Mouse (Mus musculus) embryonic facial prominence, embryonic 14.5 days (tissue): ENCODE measurements around the gene Sv2b. TPM values are rescaled to one million over a fixed set of nuclear protein-coding genes. Genes with fewer than 3 reads are reported as not detected.
"Not testable (repeated sequence)": the region's sequence is repeated elsewhere in the genome, so short reads cannot be mapped to it uniquely, and the experiment has no call there.

Source experiments
- ATAC-seq: fragments of 200-750 bp; cut with Nextera tagmentation; 2 replicates; pipeline ENCODE4 v1.8.0; 2017; ENCODE audit warnings: low read depth, moderate number of reproducible peaks, moderate TSS enrichment
- DNase-seq: peaks from one replicate; pipeline ENCODE4 v3.0.0-alpha.2; 2015; ENCODE audit warnings: low spot score
- H3K27ac ChIP-seq: fragments of 300-500 bp; sonication (generic); replicated peaks from 2 replicates; pipeline ENCODE4 v1.5.1; 2014; ENCODE audit warnings: low read depth, mild to moderate bottlenecking, low read length, moderate library complexity
- H3K27me3 ChIP-seq: fragments of 300-500 bp; sonication (generic); replicated peaks from 2 replicates; pipeline ENCODE4 v1.6.1; 2014; ENCODE audit warnings: low read length; ENCODE audit not compliant: control insufficient read depth, insufficient read depth
- H3K36me3 ChIP-seq: fragments of 300-500 bp; sonication (generic); 2 replicates; pipeline ENCODE4 v1.6.1; 2014; ENCODE audit warnings: low read length, mixed read lengths; ENCODE audit not compliant: control insufficient read depth, insufficient read depth
- H3K4me1 ChIP-seq: fragments of 300-500 bp; sonication (generic); 2 replicates; pipeline ENCODE4 v1.6.1; 2014; ENCODE audit warnings: antibody characterized with exemption, low read length; ENCODE audit not compliant: control insufficient read depth, insufficient read depth
- H3K4me2 ChIP-seq: fragments of 300-500 bp; sonication (generic); 2 replicates; pipeline ENCODE4 v1.6.1; 2014; ENCODE audit warnings: low read depth, mild to moderate bottlenecking, low read length, moderate library complexity, mixed read lengths
- H3K4me3 ChIP-seq: fragments of 300-500 bp; sonication (generic); 2 replicates; pipeline ENCODE4 v1.5.1; 2014; ENCODE audit warnings: low read depth, mild to moderate bottlenecking, low read length
- H3K9ac ChIP-seq: fragments of 300-500 bp; sonication (generic); 2 replicates; pipeline ENCODE4 v1.6.1; 2014; ENCODE audit warnings: low read depth, mild to moderate bottlenecking, low read length, moderate library complexity, mixed read lengths
- H3K9me3 ChIP-seq: fragments of 300-500 bp; sonication (generic); 2 replicates; pipeline ENCODE4 v1.6.1; 2016; ENCODE audit warnings: low read length; ENCODE audit not compliant: control insufficient read depth
- WGBS: fragments of 180-500 bp; shearing (Covaris S2); extraction: QIAGEN DNeasy Blood & Tissue Kit; methylation state at CpG from one replicate; pipeline ENCODE4 v1.1.7; 2014; 5-methylcytosine and 5-hydroxymethylcytosine counted together
- polyA plus RNA-seq: library from polyadenylated mRNA; unstranded; fragments of >200 nt; fragmentation: Nextera tagmentation; extraction: Ambion mirVana; gene quantifications from 2 replicates; pipeline ENCODE4 v1.2.1, GENCODE M21; 2014

Gene Sv2b
- polyA plus RNA-seq, 1 experiment from 2014 or later: 2.9 TPM

DNA sequence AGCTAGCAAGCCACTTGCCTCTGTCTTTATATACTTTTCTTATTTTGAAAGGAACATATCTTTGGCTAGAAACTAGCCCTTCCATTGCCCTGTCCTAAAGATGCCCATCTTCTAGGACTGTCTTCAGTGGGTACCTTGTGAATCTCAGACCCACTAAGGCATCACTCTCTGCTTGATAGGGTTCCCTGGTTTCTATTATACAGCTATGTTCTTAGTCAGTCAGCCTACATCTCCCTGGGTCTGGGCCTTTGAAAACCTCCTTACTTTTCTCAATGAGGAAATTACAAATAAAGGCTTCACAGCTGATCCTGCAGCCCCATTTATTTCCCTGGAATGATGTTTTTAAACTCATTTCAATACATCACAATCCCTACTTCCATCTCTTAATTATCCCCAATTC lies 88.8 kb downstream of the Sv2b start:
- ATAC-seq (no peak), DNase-seq (no peak)
- no peak overlapping the region for H3K27ac ChIP-seq
- no peak overlapping the region for H3K9ac ChIP-seq
- H3K36me3 ChIP-seq: no peaks in the 10 kb centered on the region
- no peaks in the 10 kb centered on the region for H3K4me1 ChIP-seq
- peaks cover 9% of the 10 kb centered on the region for H3K9me3 ChIP-seq
- H3K27me3 ChIP-seq: no peaks in the 10 kb centered on the region
- no peak overlapping the region for H3K4me3 ChIP-seq
- no peak overlapping the region for H3K4me2 ChIP-seq

GRCm38 (mm10) chr7:75216180-75216579 lies 92.9 kb downstream of the Sv2b start:
- Histone ChIP-seq H3K4me3 (no peak overlapping the region), H3K9me3 (peaks cover 9% of the 10 kb centered on the region), H3K4me2 (no peak overlapping the region), H3K27ac (no peak overlapping the region), H3K36me3 (no peaks in the 10 kb centered on the region), H3K27me3 (no peaks in the 10 kb centered on the region), H3K9ac (no peak overlapping the region), H3K4me1 (no peaks in the 10 kb centered on the region)
- ATAC-seq (no peak), DNase-seq (no peak)
- 91% methylated on average over 7 of the region's 7 CpGs for WGBS

- Histone ChIP-seq H3K27ac (no peak overlapping the region), H3K4me3 (no peak overlapping the region)
- ATAC-seq: no peak
Measured at GRCm38 (mm10) chr7:75209221-75209641, 99.8 kb downstream of the Sv2b start.

DNA sequence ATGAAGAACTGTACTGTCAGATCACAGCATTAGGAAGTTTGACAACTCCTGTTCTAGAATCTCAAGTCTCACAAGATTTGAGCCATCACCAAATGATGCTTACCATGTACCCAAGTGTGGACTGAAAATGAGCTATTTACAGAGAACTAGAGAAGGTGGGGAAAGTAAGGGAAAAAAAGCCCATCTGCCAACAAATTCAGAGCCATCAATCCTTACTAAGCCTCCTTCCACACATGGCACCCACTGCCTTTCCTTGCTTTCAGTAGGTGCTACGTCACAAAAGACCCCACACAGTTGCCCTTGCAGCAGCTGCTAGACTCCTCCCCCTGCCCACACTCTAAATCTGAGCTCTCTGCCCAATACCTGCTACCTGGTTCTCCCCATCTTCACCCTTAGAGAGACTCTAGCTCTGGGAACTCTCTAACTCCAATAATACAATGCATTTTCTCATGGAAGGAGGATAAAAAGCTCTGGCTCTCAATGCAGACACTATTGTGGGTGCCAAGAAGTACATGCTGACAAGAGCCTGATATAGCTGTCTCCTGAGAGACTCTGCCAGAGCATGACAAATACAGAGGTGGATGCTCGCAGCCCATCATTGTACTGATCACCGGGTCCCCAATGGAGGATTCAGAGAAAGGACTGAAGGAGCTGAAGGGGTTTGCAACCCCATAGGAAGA lies 101.0 kb downstream of the Sv2b start:
- no peaks in the 10 kb centered on the region for H3K36me3 ChIP-seq
- H3K9ac ChIP-seq: no peak overlapping the region
- WGBS: 79% methylated on average over 3 of the region's 3 CpGs

More at GRCm38 (mm10) chr7:75209221-75209641, 99.8 kb downstream of the Sv2b start:
- Histone ChIP-seq H3K4me2 (no peak overlapping the region), H3K9me3 (no peaks in the 10 kb centered on the region), H3K27me3 (no peaks in the 10 kb centered on the region), H3K9ac (no peak overlapping the region), H3K36me3 (no peaks in the 10 kb centered on the region), H3K4me1 (no peaks in the 10 kb centered on the region)
- 49% methylated on average over 4 of the region's 4 CpGs for WGBS
- peak; percentile 26 for DNase-seq

GRCm38 (mm10) chr7:75206671-75207070 lies 102.4 kb downstream of the Sv2b start:
- DNase-seq (no peak), ATAC-seq (no peak)
- no peak overlapping the region for H3K4me3 ChIP-seq
- no peaks in the 10 kb centered on the region for H3K36me3 ChIP-seq
- H3K4me1 ChIP-seq: no peaks in the 10 kb centered on the region
- H3K9me3 ChIP-seq: no peaks in the 10 kb centered on the region
- H3K27me3 ChIP-seq: no peaks in the 10 kb centered on the region
- H3K4me2 ChIP-seq: no peak overlapping the region
- WGBS: 82% methylated on average over 3 of the region's 3 CpGs
- H3K9ac ChIP-seq: no peak overlapping the region
- H3K27ac ChIP-seq: no peak overlapping the region

More for the DNA sequence above, 101.0 kb downstream of the Sv2b start:
- no peak overlapping the region for H3K4me2 ChIP-seq
- H3K4me1 ChIP-seq: no peaks in the 10 kb centered on the region
- no peak overlapping the region for H3K27ac ChIP-seq
- H3K4me3 ChIP-seq: no peak overlapping the region
- H3K9me3 ChIP-seq: no peaks in the 10 kb centered on the region
- DNase-seq: no peak
- H3K27me3 ChIP-seq: no peaks in the 10 kb centered on the region
- ATAC-seq: no peak

DNA sequence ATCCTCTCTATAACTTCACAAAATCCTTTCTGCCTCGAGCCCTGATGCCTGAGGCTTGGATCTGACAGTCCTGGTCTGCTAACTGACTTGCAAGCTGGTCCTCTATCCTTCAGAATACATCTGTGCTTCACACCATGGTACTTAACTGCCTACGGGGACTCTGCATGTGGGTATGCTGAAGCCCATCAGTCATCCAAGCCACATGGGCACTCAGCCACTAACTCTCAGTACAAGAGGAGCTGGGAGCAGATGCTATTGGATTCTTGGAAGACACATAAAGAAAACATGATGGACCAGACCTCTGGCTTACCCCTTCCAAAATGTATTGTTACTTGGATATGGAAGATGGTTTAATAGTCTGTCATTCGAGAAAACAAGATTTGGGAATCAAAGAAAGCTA lies 103.7 kb downstream of the Sv2b start:
- ATAC-seq (no peak), DNase-seq (no peak)
- Histone ChIP-seq H3K4me3 (no peak overlapping the region), H3K4me1 (no peaks in the 10 kb centered on the region), H3K4me2 (no peak overlapping the region), H3K9ac (no peak overlapping the region), H3K27me3 (no peaks in the 10 kb centered on the region), H3K36me3 (no peaks in the 10 kb centered on the region), H3K27ac (no peak overlapping the region), H3K9me3 (no peaks in the 10 kb centered on the region)
- 73% methylated on average over 3 of the region's 3 CpGs for WGBS

DNA sequence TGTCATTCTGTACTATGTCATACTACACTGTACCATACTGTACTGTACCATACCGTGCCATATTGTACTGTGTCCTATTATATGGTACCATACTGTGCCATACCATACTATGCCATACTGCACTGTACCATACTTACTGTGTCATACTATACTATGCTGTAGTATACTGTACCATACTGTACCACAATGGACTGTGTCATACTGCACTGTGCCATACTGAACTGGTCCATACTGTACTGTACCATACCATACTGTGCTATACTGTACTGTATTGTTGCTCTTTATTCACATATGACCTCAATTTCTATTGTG lies 114.2 kb downstream of the Sv2b start:
- ATAC-seq: 0 out of 2 replicates have a peak, but pooled peaks have one; percentile 41
- H3K9ac ChIP-seq, H3K4me1 ChIP-seq, H3K9me3 ChIP-seq, H3K27me3 ChIP-seq, H3K36me3 ChIP-seq, DNase-seq, H3K4me2 ChIP-seq, H3K27ac ChIP-seq, H3K4me3 ChIP-seq: not testable (repeated sequence)
- 90% methylated on average over 1 of the region's 1 CpGs for WGBS

GRCm38 (mm10) chr7:75194158-75194918 lies 114.7 kb downstream of the Sv2b start:
- H3K9me3 ChIP-seq: no peaks in the 10 kb centered on the region
- DNase-seq: no peak
- no peak overlapping the region for H3K4me3 ChIP-seq
- no peaks in the 10 kb centered on the region for H3K4me1 ChIP-seq
- H3K27ac ChIP-seq: no peak overlapping the region
- H3K9ac ChIP-seq: no peak overlapping the region
- H3K4me2 ChIP-seq: no peak overlapping the region
- WGBS: 95% methylated on average over 4 of the region's 4 CpGs
- 0 out of 2 replicates have a peak, but pooled peaks have one; percentile 9 for ATAC-seq
- H3K36me3 ChIP-seq: no peaks in the 10 kb centered on the region
- H3K27me3 ChIP-seq: no peaks in the 10 kb centered on the region

DNA sequence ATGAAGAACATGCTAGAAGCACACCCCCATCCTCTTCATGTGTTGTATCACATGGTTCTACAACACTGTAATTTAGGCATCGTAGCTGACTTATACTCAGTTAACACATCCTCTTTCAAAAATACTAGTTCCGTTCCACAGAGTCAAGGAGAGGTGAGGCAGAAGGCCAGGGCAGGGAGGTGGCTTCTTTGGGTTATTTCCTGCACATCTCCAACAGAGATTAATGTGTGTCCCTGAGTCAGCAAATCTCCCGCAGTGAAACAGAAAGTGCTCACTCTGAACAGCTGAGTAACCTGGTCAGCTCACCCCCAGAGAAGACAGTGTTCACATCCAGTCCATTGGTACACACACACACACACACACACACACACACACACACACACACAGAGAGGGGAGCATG lies 118.9 kb downstream of the Sv2b start:
- Histone ChIP-seq H3K4me1 (no peaks in the 10 kb centered on the region), H3K27ac (no peak overlapping the region), H3K27me3 (no peaks in the 10 kb centered on the region), H3K36me3 (no peaks in the 10 kb centered on the region), H3K4me3 (no peak overlapping the region), H3K9ac (no peak overlapping the region), H3K9me3 (no peaks in the 10 kb centered on the region), H3K4me2 (no peak overlapping the region)
- 78% methylated on average over 3 of the region's 3 CpGs for WGBS
- DNase-seq (no peak), ATAC-seq (no peak)
